Mouse (Mus musculus): ENCODE data around the gene Tlr4.

Tlr4 gene

DNA sequence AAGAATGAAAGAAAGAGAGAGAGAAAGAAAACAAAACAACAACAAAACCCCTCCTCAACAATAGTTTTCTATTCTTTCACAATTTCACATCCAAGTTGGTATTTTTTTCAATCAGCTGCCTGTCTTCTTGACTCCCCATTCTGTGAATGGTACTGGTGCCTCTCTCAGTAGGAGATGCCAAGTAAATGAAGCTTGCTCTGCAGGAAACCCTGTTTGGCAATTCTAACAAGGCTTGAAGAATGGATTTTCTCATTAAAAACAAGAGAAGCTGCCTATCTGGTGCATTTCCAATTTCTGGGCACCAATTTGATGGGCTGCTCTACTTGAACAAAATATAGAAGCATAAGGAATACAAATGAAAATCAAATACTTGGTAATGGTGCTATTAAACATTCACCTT, 74.1 kb downstream of the Tlr4 start:
- no peak for DNase-seq

DNA sequence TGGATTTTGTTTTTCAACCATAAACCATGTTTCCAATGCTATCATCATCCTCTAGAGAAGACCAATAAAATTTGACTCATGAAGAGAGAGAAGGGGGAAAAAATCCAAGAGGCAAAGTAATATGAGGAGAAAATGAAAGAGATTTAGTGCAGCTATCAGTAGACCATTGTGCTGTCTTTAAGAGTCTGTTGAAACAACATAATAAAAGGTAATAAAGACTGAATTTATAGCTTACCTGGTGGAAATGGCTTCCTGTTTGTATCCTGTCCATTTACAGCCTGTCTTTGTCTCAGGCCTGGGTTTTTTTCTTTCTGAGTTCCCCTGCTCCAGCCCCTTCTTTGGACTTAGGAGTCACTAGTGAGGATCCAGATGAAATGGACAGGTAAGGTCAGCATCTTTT, 81.0 kb downstream of the Tlr4 start:
- DNase-seq: no peak

DNA sequence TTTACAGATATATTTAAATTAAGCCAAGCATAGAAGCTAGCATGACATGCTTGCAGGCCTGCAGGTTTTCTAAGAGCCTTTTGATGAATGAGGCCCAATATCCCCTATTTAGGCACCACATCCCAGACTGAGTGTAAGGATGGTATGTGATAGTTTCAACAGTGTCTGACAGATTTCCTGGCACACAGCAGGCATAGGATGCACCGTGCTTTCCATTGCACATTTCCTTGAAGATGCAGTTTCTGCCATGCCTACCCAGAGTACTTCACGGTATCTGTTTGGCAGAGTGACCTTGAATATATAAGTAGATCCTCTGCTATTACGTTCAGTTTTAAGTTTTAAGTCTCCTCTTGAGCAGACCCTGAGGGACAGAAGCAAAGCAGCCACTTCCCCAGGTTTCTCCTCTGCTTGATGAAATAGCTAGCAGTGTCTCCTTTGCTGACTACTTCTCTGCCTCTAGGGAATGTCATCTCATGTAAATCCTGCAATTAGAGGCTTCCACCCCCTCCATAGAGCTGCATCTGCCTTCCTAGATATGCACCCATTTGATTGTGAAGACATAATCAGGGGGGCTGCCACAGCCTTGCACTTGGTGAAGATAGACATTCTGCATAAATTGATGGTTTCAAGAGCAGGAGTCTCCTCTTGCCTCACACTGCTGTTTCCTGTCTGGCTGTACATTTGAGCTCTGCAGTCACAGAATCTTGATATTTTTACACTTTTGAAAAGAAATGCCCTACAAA, 92.4 kb downstream of the Tlr4 start:
- DNase-seq: no peak

DNA sequence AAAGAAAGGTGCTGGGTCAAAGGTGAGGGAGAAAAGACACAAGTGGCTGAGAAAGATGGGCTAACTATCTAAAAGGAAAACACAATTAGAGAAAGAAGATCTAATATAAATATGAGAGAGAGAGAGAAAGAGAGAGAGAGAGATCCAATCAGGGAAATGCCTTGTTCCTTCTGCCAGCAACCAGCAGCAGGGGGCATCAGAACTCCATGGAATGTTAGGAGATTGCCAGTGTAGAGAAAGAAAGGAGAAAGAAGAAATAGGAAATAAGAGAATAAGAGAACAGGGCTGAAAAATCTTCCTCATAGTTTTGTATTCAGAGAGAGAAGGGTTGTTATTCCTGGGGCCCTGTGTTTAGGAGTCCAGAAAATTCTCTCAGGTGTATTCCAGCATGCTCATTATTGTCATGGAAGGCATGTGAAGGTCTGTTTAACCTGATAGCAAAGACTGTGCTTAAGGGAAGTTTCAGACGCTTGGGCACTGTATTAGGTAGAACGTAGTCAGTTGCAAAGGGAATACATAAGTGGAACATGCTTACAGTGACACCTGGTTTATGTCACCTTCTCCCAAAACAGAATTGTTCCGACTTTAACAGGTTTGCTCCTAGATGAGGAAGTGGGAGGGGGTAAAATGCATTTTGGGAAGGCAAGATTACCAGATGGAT, 96.4 kb downstream of the Tlr4 start:
- DNase-seq: peak; percentile 4 to 60

DNA sequence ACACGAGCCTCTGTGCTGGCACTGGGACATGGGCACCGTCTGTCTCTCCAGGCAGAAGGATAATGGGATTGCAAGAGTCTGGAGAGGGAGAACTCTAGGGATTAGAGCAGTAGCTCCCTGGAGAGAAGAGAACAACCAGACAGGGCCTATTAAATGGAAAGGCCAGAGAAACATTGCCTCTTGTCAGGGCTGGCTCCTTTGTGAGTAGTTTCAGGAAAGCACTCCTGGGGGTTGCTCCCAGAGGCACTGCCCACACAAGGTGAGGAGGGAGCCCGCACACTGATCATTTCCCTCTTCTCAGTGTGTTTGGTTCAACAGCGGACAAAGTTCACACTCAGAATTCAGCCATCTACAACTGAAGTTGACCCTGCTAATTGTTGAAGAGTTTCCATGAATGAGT, 98.7 kb downstream of the Tlr4 start:
- no peak for DNase-seq

DNA sequence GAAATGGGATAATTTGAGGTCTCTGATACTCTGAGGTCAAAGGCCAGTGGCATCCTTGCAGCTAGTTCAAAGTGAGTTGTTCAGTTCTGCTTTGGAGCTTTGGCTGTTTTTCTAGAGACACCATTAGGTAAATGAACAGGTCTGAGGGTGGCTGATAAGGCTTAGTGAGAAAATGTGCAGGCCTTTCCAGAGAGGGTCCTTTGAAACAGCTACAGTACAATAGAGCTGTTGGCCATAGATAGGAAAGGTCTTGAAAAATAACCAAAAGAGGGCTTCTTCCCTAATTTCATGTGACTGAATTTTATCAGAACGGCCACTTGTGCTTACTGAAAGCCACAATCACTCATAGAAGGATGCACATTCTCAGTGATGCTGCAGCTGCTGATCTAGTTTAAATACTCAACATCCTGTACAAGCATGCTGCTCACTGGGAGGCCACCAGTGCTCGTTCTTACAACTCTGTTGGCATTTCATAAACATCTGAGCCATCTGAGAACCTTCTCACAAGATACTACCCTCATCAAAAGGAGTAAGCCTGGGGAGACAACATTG, 100.2 kb downstream of the Tlr4 start:
- no peak for DNase-seq

DNA sequence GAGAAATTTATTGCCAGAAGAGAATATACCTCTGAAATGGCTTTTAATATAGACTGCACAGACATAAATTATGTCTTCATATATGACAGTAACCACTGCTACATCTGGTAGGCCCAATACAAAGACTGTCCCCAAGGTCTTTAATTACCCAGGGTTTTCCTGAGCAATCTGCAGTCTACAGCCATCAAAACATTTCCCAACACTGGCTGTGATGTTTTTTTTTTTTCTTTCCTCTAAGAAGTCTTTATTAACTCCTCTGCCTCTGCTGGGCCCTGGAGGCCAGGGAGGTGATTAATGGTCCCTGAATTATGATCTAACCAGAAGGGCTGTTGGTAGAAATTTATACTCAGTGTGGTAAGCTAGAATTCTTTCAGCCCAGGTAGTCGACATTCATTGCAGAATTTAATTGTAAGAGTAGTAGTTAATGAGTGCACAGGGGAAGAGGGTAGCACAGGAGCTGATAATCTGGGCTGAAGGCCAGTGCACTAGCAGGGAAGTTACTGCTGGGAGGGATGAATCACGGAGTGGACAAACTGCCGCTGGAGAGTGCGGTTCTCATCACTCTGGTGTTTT, 111.2 kb downstream of the Tlr4 start:
- no peak for DNase-seq

DNA sequence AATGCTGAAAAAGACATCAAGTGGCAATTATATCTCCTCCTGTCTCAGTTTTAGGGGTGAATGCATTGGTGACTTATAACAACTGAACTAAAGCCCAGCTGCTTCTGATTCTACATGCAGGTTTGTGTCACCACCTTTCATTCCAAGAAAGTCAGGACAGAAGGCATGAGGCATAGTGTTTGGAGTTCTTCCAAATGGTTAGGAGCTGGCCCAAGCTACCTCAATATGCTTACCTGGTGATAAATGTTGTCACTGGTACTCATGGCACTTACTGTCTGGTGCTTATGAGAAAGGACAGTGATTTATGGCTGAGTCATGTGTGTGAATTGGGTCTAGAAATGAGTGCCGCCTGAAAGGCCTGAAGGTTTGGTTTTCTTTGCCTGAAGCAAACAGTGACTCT, 114.5 kb downstream of the Tlr4 start:
- no peak for DNase-seq

DNA sequence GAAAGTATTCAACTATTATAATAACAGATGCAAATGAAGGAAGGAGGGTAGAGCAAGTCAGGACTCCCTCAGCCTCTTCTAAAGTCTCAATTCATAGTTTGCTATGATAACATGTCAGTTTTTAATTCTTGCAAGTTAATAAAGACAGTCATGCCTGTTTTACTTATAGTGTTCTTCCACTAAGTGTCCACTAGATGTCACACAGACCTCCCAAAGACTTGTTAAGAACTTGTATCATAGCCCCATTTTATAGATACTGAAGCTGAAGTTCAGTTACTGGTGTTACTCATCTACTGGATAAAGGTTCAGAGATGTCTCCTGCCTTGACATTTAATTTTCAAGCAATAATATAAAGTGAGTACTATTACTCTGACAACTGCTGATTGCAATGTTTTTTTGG, 116.3 kb downstream of the Tlr4 start:
- DNase-seq: no peak

DNA sequence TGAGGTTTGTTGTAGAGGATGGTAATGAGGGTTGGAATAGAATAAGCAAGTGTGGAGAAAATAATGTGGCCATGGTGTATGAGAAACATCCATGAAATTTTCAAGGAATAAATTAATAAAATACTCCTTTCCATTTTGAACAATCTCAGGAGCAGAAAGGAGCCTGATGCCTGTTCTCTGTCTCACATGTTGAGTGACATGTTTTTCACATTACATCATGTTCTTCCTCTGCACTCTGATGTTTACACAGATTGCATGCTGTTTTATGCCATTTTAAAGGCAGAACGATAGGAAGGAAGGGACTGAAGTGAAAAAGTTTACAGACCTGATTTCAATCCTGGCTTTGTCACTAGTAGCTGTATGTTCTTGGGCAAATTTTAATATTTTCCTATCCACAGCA, 120.3 kb downstream of the Tlr4 start:
- DNase-seq: no peak

DNA sequence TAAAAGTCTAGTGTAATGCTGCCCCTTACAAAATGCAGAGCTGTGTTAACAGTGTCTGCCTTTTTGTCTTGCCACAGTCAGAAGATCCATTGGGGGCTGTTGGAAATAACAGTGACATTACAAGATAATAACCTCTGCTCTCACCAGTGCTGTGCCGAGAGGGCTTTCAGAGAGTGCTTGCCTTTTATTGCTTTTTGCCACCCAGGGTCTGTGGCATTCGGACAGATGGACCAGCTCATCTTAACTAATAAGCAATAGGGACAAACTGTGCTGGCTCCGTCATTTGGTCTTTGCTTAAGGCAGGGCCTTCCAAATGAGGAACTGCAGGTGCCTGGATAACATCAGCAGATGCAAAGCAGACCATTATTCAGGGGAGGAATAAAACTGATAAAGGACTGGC, 147.5 kb downstream of the Tlr4 start:
- DNase-seq: no peak

All from kidney, postnatal 36 days (tissue).